In genomic region chr3:100430101-100430500, GRCm38 (mm10) we compare ENCODE assay signal across 18 mouse cellular contexts. TPM values are rescaled to one million over a fixed set of nuclear protein-coding genes. Genes with fewer than 3 reads are reported as not detected.
DNase-seq lines count a peak whose midpoint lies in the region; ATAC-seq and TF ChIP-seq lines count a peak whose summit lies in the region.
"Had no signal": no experiment of that assay in that cellular context is flagged by ENCODE, and none has a peak within 500 bp of the region (broad histone marks: within the 10 kb centered on the region; RNA-seq: fewer than 3 reads in every experiment).

No protein-coding gene starts in this region.

- intact Hi-C loops in heart, postnatal 36 days (cut with DNase I), result no loop called here

- no peaks in the 10 kb centered on the region for H3K27me3 ChIP-seq in heart, embryonic 14.5 days (ENCODE audit: control insufficient read depth, insufficient read depth, low read length)
- H3K27me3 ChIP-seq in midbrain, embryonic 11.5 days (ENCODE audit: control insufficient read depth, insufficient read depth, low read length), result no peaks in the 10 kb centered on the region
- H3K27me3 ChIP-seq in midbrain, postnatal 0 days (ENCODE audit: insufficient read depth, low read length), result no peaks in the 10 kb centered on the region
- no peaks in the 10 kb centered on the region for H3K27me3 ChIP-seq in embryonic facial prominence, embryonic 10.5 days (replicated peaks; ENCODE audit: low read depth, poor library complexity, severe bottlenecking)
- H3K27me3 ChIP-seq in testis, adult 2 months (ENCODE audit: control insufficient read depth, insufficient read depth, low read length), result no peaks in the 10 kb centered on the region
- H3K27me3 ChIP-seq: embryonic facial prominence, embryonic 13.5 days; neural tube, embryonic 13.5 days had no signal

- no peak for TF ChIP-seq CTCF in midbrain, postnatal 0 days (IDR thresholded peaks at IDR 0.05)
- no peak for TF ChIP-seq CTCF in testis, adult 2 months (IDR thresholded peaks at IDR 0.05; ENCODE audit: control insufficient read depth, insufficient read depth, insufficient replicate concordance, low read depth, low read length)

- no peak for TF ChIP-seq POLR2A in testis, adult 2 months (IDR thresholded peaks at IDR 0.05; ENCODE audit: control insufficient read depth, low read depth, low read length)

- WGBS in heart, embryonic 14.5 days, result 75% methylated on average over 5 of the region's 5 CpGs
- WGBS in midbrain, embryonic 11.5 days, result 92% methylated on average over 5 of the region's 5 CpGs
- WGBS in midbrain, postnatal 0 days, result 93% methylated on average over 5 of the region's 5 CpGs
- WGBS in embryonic facial prominence, embryonic 10.5 days, result 90% methylated on average over 5 of the region's 5 CpGs

- no peaks in the 10 kb centered on the region for H3K36me3 ChIP-seq in heart, embryonic 14.5 days (ENCODE audit: control insufficient read depth, insufficient read depth, low read length)
- no peaks in the 10 kb centered on the region for H3K36me3 ChIP-seq in midbrain, embryonic 11.5 days (ENCODE audit: control insufficient read depth, insufficient read depth, low read length)
- no peaks in the 10 kb centered on the region for H3K36me3 ChIP-seq in midbrain, postnatal 0 days (ENCODE audit: insufficient read depth, low read length)
- H3K36me3 ChIP-seq in embryonic facial prominence, embryonic 10.5 days (replicated peaks), result no peaks in the 10 kb centered on the region
- no peaks in the 10 kb centered on the region for H3K36me3 ChIP-seq in testis, adult 2 months (ENCODE audit: control insufficient read depth, insufficient read depth, low read length)
- H3K36me3 ChIP-seq: embryonic facial prominence, embryonic 13.5 days; forebrain, embryonic 10.5 days; heart, embryonic 13.5 days; neural tube, embryonic 13.5 days had no signal

- ATAC-seq in heart, embryonic 14.5 days (ENCODE audit: insufficient number of reproducible peaks, insufficient read depth, low FRiP score, low read depth), result 0 out of 2 replicates have a peak, but pooled peaks have one; percentile 24
- ATAC-seq in midbrain, embryonic 11.5 days (ENCODE audit: low FRiP score), result 0 out of 2 replicates have a peak, but pooled peaks have one; percentile 9
- ATAC-seq in midbrain, postnatal 0 days (ENCODE audit: low FRiP score), result no peak
- ATAC-seq: inflammation-experienced regulatory T-cells, adult 6 months; lung, postnatal 0 days had no signal

- H3K4me3 ChIP-seq in heart, embryonic 14.5 days (ENCODE audit: control insufficient read depth in 1 of 2, insufficient read depth in 1 of 2, low read depth in 1 of 2, low read length in 2 of 2), result no peak overlapping the region
- H3K4me3 ChIP-seq in midbrain, embryonic 11.5 days (ENCODE audit: low read depth, low read length), result no peak overlapping the region
- no peak overlapping the region for H3K4me3 ChIP-seq in midbrain, postnatal 0 days (ENCODE audit: low read depth, low read length)
- no peak overlapping the region for H3K4me3 ChIP-seq in embryonic facial prominence, embryonic 10.5 days
- H3K4me3 ChIP-seq in testis, adult 2 months (ENCODE audit: control insufficient read depth, low read depth, low read length), result no peak overlapping the region
- H3K4me3 ChIP-seq: embryonic facial prominence, embryonic 13.5 days; forebrain, embryonic 10.5 days; heart, embryonic 13.5 days; neural tube, embryonic 13.5 days had no signal

- DNase-seq in heart, postnatal 36 days, result no peak
- peak; percentile 45 for DNase-seq in midbrain, embryonic 11.5 days (ENCODE audit: low spot score, missing footprints)
- DNase-seq in midbrain, postnatal 0 days (ENCODE audit: low spot score), result no peak
- DNase-seq in embryonic facial prominence, embryonic 10.5 days (ENCODE audit: low spot score), result no peak
- no peak for DNase-seq in thymus, postnatal 4 days
- DNase-seq in cerebellum, adult 11-12 months, result no peak
- DNase-seq: cerebellum, postnatal 10 days; kidney, postnatal 14 days; right cerebral cortex, adult 18-20 months; spleen, adult 18-20 months had no signal

- no peaks in the 10 kb centered on the region; a peak in 1 of 4 replicates for H3K4me1 ChIP-seq in heart, embryonic 14.5 days (ENCODE audit: control insufficient read depth in 2 of 2, insufficient read depth in 2 of 2, low read length in 2 of 2)
- no peaks in the 10 kb centered on the region for H3K4me1 ChIP-seq in midbrain, embryonic 11.5 days (ENCODE audit: control insufficient read depth, insufficient read depth, low read length)
- H3K4me1 ChIP-seq in midbrain, postnatal 0 days (ENCODE audit: insufficient read depth, low read length), result no peaks in the 10 kb centered on the region
- H3K4me1 ChIP-seq in embryonic facial prominence, embryonic 10.5 days, result no peaks in the 10 kb centered on the region
- peaks cover 21% of the 10 kb centered on the region for H3K4me1 ChIP-seq in testis, adult 2 months (ENCODE audit: control insufficient read depth, insufficient read depth, low read length)
- H3K4me1 ChIP-seq: embryonic facial prominence, embryonic 13.5 days; forebrain, embryonic 10.5 days; neural tube, embryonic 13.5 days had no signal

- no peak overlapping the region for H3K9ac ChIP-seq in heart, embryonic 14.5 days (ENCODE audit: low read length)
- H3K9ac ChIP-seq in midbrain, embryonic 11.5 days (ENCODE audit: low read length), result no peak overlapping the region
- no peak overlapping the region for H3K9ac ChIP-seq in midbrain, postnatal 0 days (replicated peaks; ENCODE audit: low read length, poor library complexity, severe bottlenecking)
- H3K9ac ChIP-seq: embryonic facial prominence, embryonic 13.5 days; heart, embryonic 13.5 days; neural tube, embryonic 13.5 days had no signal

- H3K27ac ChIP-seq in heart, embryonic 14.5 days (replicated peaks in 1 of 2; ENCODE audit: control insufficient read depth in 1 of 2, insufficient read depth in 1 of 2, low read depth in 2 of 2, low read length in 2 of 2), result no peak overlapping the region
- H3K27ac ChIP-seq in midbrain, embryonic 11.5 days (ENCODE audit: low read depth, low read length), result no peak overlapping the region
- H3K27ac ChIP-seq in midbrain, postnatal 0 days (ENCODE audit: low read depth, low read length), result no peak overlapping the region
- H3K27ac ChIP-seq in embryonic facial prominence, embryonic 10.5 days (replicated peaks), result peak overlapping the region; percentile 1; the same call in 1 of the 2 replicates
- H3K27ac ChIP-seq in testis, adult 2 months (ENCODE audit: control insufficient read depth, insufficient read depth, low read depth, low read length), result peak overlapping the region; percentile 76
- H3K27ac ChIP-seq: embryonic facial prominence, embryonic 13.5 days; forebrain, embryonic 10.5 days; heart, embryonic 13.5 days; neural tube, embryonic 13.5 days had no signal

- H3K9me3 ChIP-seq in heart, embryonic 14.5 days (ENCODE audit: control insufficient read depth, low read length), result no peaks in the 10 kb centered on the region
- no peaks in the 10 kb centered on the region for H3K9me3 ChIP-seq in midbrain, embryonic 11.5 days (ENCODE audit: control insufficient read depth, low read length)
- H3K9me3 ChIP-seq in midbrain, postnatal 0 days (ENCODE audit: low read length), result no peaks in the 10 kb centered on the region
- H3K9me3 ChIP-seq in embryonic facial prominence, embryonic 10.5 days, result no peaks in the 10 kb centered on the region
- H3K9me3 ChIP-seq: embryonic facial prominence, embryonic 13.5 days; forebrain, embryonic 10.5 days; heart, embryonic 13.5 days; neural tube, embryonic 13.5 days had no signal

- H3K4me2 ChIP-seq in heart, embryonic 14.5 days (ENCODE audit: low read length), result no peak overlapping the region
- H3K4me2 ChIP-seq in midbrain, embryonic 11.5 days, result no peak overlapping the region
- no peak overlapping the region for H3K4me2 ChIP-seq in midbrain, postnatal 0 days (ENCODE audit: low read depth, low read length, poor library complexity, severe bottlenecking)
- H3K4me2 ChIP-seq: embryonic facial prominence, embryonic 13.5 days; heart, embryonic 13.5 days; neural tube, embryonic 13.5 days had no signal

RNA-seq across cellular contexts. Expression of gene Tent5c, which starts 59.0 kb away (rescaled TPM):
- polyA plus RNA-seq in heart, embryonic 14.5 days (2014; fragmentation: Nextera tagmentation; extraction: Ambion mirVana), result 7.7 and 14.8 TPM in 2 replicates
- total RNA-seq in heart, postnatal 36 days (2021), result 10 to 100 TPM; 22.5 to 29.8 TPM
- polyA plus RNA-seq in midbrain, embryonic 11.5 days (2014; fragmentation: Nextera tagmentation; extraction: Ambion mirVana), result 3.3 and 3.6 TPM in 2 replicates
- 1.9 and 2.1 TPM in 2 replicates for total RNA-seq in midbrain, postnatal 0 days (2014; rRNA removed)
- polyA plus RNA-seq in midbrain, postnatal 0 days (2015; fragmentation: Nextera tagmentation; extraction: Ambion mirVana), result 0.56 and 0.69 TPM in 2 replicates
- 1.2 and 1.7 TPM in 2 replicates for polyA plus RNA-seq in embryonic facial prominence, embryonic 10.5 days (2016; fragmentation: Nextera tagmentation; extraction: Ambion mirVana)
- 240 and 248 TPM in 2 replicates for polyA plus RNA-seq in testis, adult 2 months (2012; rRNA removed)

Comparison
In these comparisons a context has a peak if more than half of its experiments do, and no peak if none do; other contexts are left out.
1. H3K27ac ChIP-seq: peak in embryonic facial prominence, embryonic 10.5 days (single experiment) and testis, adult 2 months (single experiment); none in heart, embryonic 14.5 days (0 of 2), midbrain, embryonic 11.5 days (single experiment) and midbrain, postnatal 0 days (single experiment).
2. RNA of gene Tent5c, which starts 59.0 kb away (polyA plus RNA-seq): 240 to 248 TPM in testis, adult 2 months; 7.7 to 14.8 TPM in heart, embryonic 14.5 days, 3.3 to 3.6 TPM in midbrain, embryonic 11.5 days, 1.2 to 1.7 TPM in embryonic facial prominence, embryonic 10.5 days and 0.56 to 0.69 TPM in midbrain, postnatal 0 days; every median in the first group is over 10 times any median in the second.